Mouse (Mus musculus): ENCODE measurements around the gene Gm20388. TPM values are rescaled to one million over a fixed set of nuclear protein-coding genes. Genes with fewer than 3 reads are reported as not detected.

Gm20388 gene
- polyA plus RNA-seq, 1 experiment from 2014 or later, result not detected

GRCm38 (mm10) chr8:122010638-122011037, 2100.0 kb downstream of the Gm20388 start:
- no peak for TF ChIP-seq CTCF (IDR thresholded peaks at IDR 0.05; ENCODE audit: low read depth)
- no peak for TF ChIP-seq EP300 (optimal IDR thresholded peaks at IDR 0.05)
- Histone ChIP-seq H3K9me3 (ENCODE audit: control insufficient read depth, low read length) (no peaks in the 10 kb centered on the region), H3K27me3 (ENCODE audit: control insufficient read depth, insufficient read depth, low read length) (no peaks in the 10 kb centered on the region), H3K4me1 (replicated peaks; ENCODE audit: control insufficient read depth, insufficient read depth) (no peaks in the 10 kb centered on the region), H3K9ac (ENCODE audit: low read length) (no peak overlapping the region), H3K4me2 (replicated peaks; ENCODE audit: low read depth) (no peak overlapping the region), H3K36me3 (ENCODE audit: control insufficient read depth, insufficient read depth, low read length) (peaks cover 3% of the 10 kb centered on the region; the same call in 1 of the 2 replicates), H3K27ac (replicated peaks) (no peak overlapping the region), H3K4me3 (ENCODE audit: low read depth, low read length) (no peak overlapping the region)
- ATAC-seq (ENCODE audit: low FRiP score, low TSS enrichment) (no peak), DNase-seq (ENCODE audit: low spot score) (no peak)
- WGBS, result 78% methylated on average over 5 of the region's 5 CpGs

GRCm38 (mm10) chr8:122011066-122011588, 2100.5 kb downstream of the Gm20388 start:
- TF ChIP-seq CTCF (IDR thresholded peaks at IDR 0.05; ENCODE audit: low read depth) (peak; percentile 42), EP300 (optimal IDR thresholded peaks at IDR 0.05) (no peak)
- H3K9ac ChIP-seq (ENCODE audit: low read length), result no peak overlapping the region
- H3K27me3 ChIP-seq (ENCODE audit: control insufficient read depth, insufficient read depth, low read length), result no peaks in the 10 kb centered on the region
- H3K4me2 ChIP-seq (replicated peaks; ENCODE audit: low read depth), result no peak overlapping the region
- H3K4me3 ChIP-seq (ENCODE audit: low read depth, low read length), result no peak overlapping the region
- H3K9me3 ChIP-seq (ENCODE audit: control insufficient read depth, low read length), result no peaks in the 10 kb centered on the region
- H3K36me3 ChIP-seq (ENCODE audit: control insufficient read depth, insufficient read depth, low read length), result peaks cover 2% of the 10 kb centered on the region; the same call in 1 of the 2 replicates
- H3K27ac ChIP-seq (replicated peaks), result no peak overlapping the region
- H3K4me1 ChIP-seq (replicated peaks; ENCODE audit: control insufficient read depth, insufficient read depth), result no peaks in the 10 kb centered on the region
- ATAC-seq (ENCODE audit: low FRiP score, low TSS enrichment) (no peak), DNase-seq (ENCODE audit: low spot score) (no peak)
- 65% methylated on average over 7 of the region's 7 CpGs for WGBS

- Histone ChIP-seq H3K9me3 (ENCODE audit: control insufficient read depth, low read length) (no peaks in the 10 kb centered on the region), H3K27ac (replicated peaks) (no peak overlapping the region), H3K4me2 (replicated peaks; ENCODE audit: low read depth) (no peak overlapping the region), H3K4me3 (ENCODE audit: low read depth, low read length) (no peak overlapping the region), H3K9ac (ENCODE audit: low read length) (no peak overlapping the region), H3K36me3 (ENCODE audit: control insufficient read depth, insufficient read depth, low read length) (no peaks in the 10 kb centered on the region), H3K27me3 (ENCODE audit: control insufficient read depth, insufficient read depth, low read length) (no peaks in the 10 kb centered on the region), H3K4me1 (replicated peaks; ENCODE audit: control insufficient read depth, insufficient read depth) (no peaks in the 10 kb centered on the region)
- ATAC-seq (ENCODE audit: low FRiP score, low TSS enrichment) (no peak), DNase-seq (ENCODE audit: low spot score) (no peak)
- 64% methylated on average over 3 of the region's 3 CpGs for WGBS
- TF ChIP-seq CTCF (IDR thresholded peaks at IDR 0.05; ENCODE audit: low read depth), result no peak
- TF ChIP-seq EP300 (optimal IDR thresholded peaks at IDR 0.05), result no peak
Measured at GRCm38 (mm10) chr8:122014606-122015005, 2104.0 kb downstream of the Gm20388 start.

- H3K4me3 ChIP-seq (ENCODE audit: low read depth, low read length), result no peak overlapping the region
- TF ChIP-seq CTCF (IDR thresholded peaks at IDR 0.05; ENCODE audit: low read depth) (no peak), EP300 (optimal IDR thresholded peaks at IDR 0.05) (no peak)
- no peaks in the 10 kb centered on the region for H3K36me3 ChIP-seq (ENCODE audit: control insufficient read depth, insufficient read depth, low read length)
- H3K9ac ChIP-seq (ENCODE audit: low read length), result no peak overlapping the region
- no peak; the same call in 1 of the 2 replicates for ATAC-seq (ENCODE audit: low FRiP score, low TSS enrichment)
- 55% methylated on average over 22 of the region's 22 CpGs for WGBS
- H3K4me1 ChIP-seq (replicated peaks; ENCODE audit: control insufficient read depth, insufficient read depth), result no peaks in the 10 kb centered on the region
- 0 out of 2 replicates have a peak overlapping the region, but pooled peaks have one; percentile 30 for H3K27ac ChIP-seq (replicated peaks)
- no peak for DNase-seq (ENCODE audit: low spot score)
- no peaks in the 10 kb centered on the region for H3K27me3 ChIP-seq (ENCODE audit: control insufficient read depth, insufficient read depth, low read length)
- no peak overlapping the region for H3K4me2 ChIP-seq (replicated peaks; ENCODE audit: low read depth)
- no peaks in the 10 kb centered on the region for H3K9me3 ChIP-seq (ENCODE audit: control insufficient read depth, low read length)
Measured at GRCm38 (mm10) chr8:122018046-122018831, 2107.6 kb downstream of the Gm20388 start.

- H3K9me3 ChIP-seq (ENCODE audit: control insufficient read depth, low read length), result no peaks in the 10 kb centered on the region
- H3K36me3 ChIP-seq (ENCODE audit: control insufficient read depth, insufficient read depth, low read length), result peaks cover 2% of the 10 kb centered on the region; the same call in 1 of the 2 replicates
- H3K9ac ChIP-seq (ENCODE audit: low read length), result no peak overlapping the region
- no peak overlapping the region for H3K4me3 ChIP-seq (ENCODE audit: low read depth, low read length)
- ATAC-seq (ENCODE audit: low FRiP score, low TSS enrichment), result no peak
- DNase-seq (ENCODE audit: low spot score), result no peak
- 100% methylated on average over 1 of the region's 1 CpGs for WGBS
- no peak overlapping the region for H3K27ac ChIP-seq (replicated peaks)
- H3K4me1 ChIP-seq (replicated peaks; ENCODE audit: control insufficient read depth, insufficient read depth), result no peaks in the 10 kb centered on the region
- H3K27me3 ChIP-seq (ENCODE audit: control insufficient read depth, insufficient read depth, low read length), result no peaks in the 10 kb centered on the region
- no peak overlapping the region for H3K4me2 ChIP-seq (replicated peaks; ENCODE audit: low read depth)
- TF ChIP-seq CTCF (IDR thresholded peaks at IDR 0.05; ENCODE audit: low read depth) (no peak), EP300 (optimal IDR thresholded peaks at IDR 0.05) (no peak)
Measured at GRCm38 (mm10) chr8:122019162-122019561, 2108.5 kb downstream of the Gm20388 start.
